Mouse (Mus musculus) ES-E14 (cell line): Measurements from ENCODE around the gene Gm10234. TPM values are rescaled to one million over a fixed set of nuclear protein-coding genes. Genes with fewer than 3 reads are reported as not detected.

ENCODE experiments used
- DNase-seq: peaks from one replicate; pipeline ENCODE4 v3.0.0-alpha.2; 2013; ENCODE audit warnings: low read depth, low spot score
- H3K27ac ChIP-seq: 2 replicates; pipeline ENCODE4 v1.5.1; 2012; ENCODE audit warnings: low read depth, mild to moderate bottlenecking, low read length, moderate library complexity, mixed read lengths; ENCODE audit not compliant: poor library complexity, insufficient read depth, severe bottlenecking
- H3K36me3 ChIP-seq: 2 replicates; pipeline ENCODE4 v1.6.1; 2012; ENCODE audit warnings: mild to moderate bottlenecking, low read length, moderate library complexity, mixed read lengths; ENCODE audit not compliant: control insufficient read depth, poor library complexity, insufficient read depth, severe bottlenecking
- H3K4me1 ChIP-seq, 2 experiments: fragments of 150-350 bp in 1 of 2; sonication (generic) in 1 of 2; 2 replicates each; pipeline ENCODE4 v1.6.1; 2012; ENCODE audit warnings: low read length in 2 of 2, mild to moderate bottlenecking in 1 of 2, mixed read lengths in 1 of 2; ENCODE audit not compliant: control insufficient read depth in 2 of 2, insufficient read depth in 2 of 2, poor library complexity in 1 of 2
- H3K4me3 ChIP-seq, 2 experiments: fragments of 150-350 bp in 1 of 2; sonication (generic) in 1 of 2; 2 replicates each; pipeline ENCODE4 v1.5.1; 2012; ENCODE audit warnings: low read length in 2 of 2, low read depth in 1 of 2, mild to moderate bottlenecking in 1 of 2, mixed read lengths in 1 of 2; ENCODE audit not compliant: insufficient read depth in 1 of 2, poor library complexity in 1 of 2, severe bottlenecking in 1 of 2
- H3K9ac ChIP-seq: 2 replicates; pipeline ENCODE4 v1.6.1; 2012; ENCODE audit warnings: low read depth, mild to moderate bottlenecking, low read length, mixed read lengths; ENCODE audit not compliant: poor library complexity, insufficient read depth, severe bottlenecking
- H3K9me3 ChIP-seq: fragments of 150-350 bp; sonication (generic); 2 replicates; pipeline ENCODE4 v1.6.1; 2012; ENCODE audit warnings: low read depth, mild to moderate bottlenecking, low read length; ENCODE audit not compliant: control insufficient read depth, insufficient read depth
- CHD2 ChIP-seq: IDR thresholded peaks from 2 replicates; pipeline ENCODE4 v1.6.1; 2014; ENCODE audit warnings: mild to moderate bottlenecking, low read depth, low read length, inconsistent platforms
- HCFC1 ChIP-seq: IDR thresholded peaks from 2 replicates; pipeline ENCODE4 v1.6.1; 2012; ENCODE audit warnings: low read length, inconsistent platforms, borderline replicate concordance; ENCODE audit not compliant: insufficient read depth
- MAFK ChIP-seq: IDR thresholded peaks from 2 replicates; pipeline ENCODE4 v1.6.1; 2014; ENCODE audit warnings: mild to moderate bottlenecking, low read depth, low read length, inconsistent platforms; ENCODE audit not compliant: insufficient read depth
- ZC3H11A ChIP-seq: IDR thresholded peaks from 2 replicates; pipeline ENCODE4 v1.6.1; 2012; ENCODE audit warnings: low read depth, mild to moderate bottlenecking, inconsistent platforms, low read length, borderline replicate concordance
- ZNF384 ChIP-seq: IDR thresholded peaks from 2 replicates; pipeline ENCODE4 v1.6.1; 2012; ENCODE audit warnings: low read depth, low read length, inconsistent platforms
- in situ Hi-C, 2 experiments: fragments of 600-800 bp; cut with MboI; formaldehyde crosslinking; loops; one replicate each; pipeline ENCODE4 v1.15.1; 2025; ENCODE audit warnings: low sequenced_read_pairs in 2 of 2, inconsistent platforms in 1 of 2; ENCODE audit not compliant: unreplicated experiment in 2 of 2
- total RNA-seq: library from RNA; depleted of rRNA; stranded (reverse); fragments of 300-350 nt; gene quantifications from 2 replicates; pipeline ENCODE4 v1.2.3, GENCODE M21; 2012; rRNA removed

Gene Gm10234
- not detected in 2 replicates for total RNA-seq

DNA sequence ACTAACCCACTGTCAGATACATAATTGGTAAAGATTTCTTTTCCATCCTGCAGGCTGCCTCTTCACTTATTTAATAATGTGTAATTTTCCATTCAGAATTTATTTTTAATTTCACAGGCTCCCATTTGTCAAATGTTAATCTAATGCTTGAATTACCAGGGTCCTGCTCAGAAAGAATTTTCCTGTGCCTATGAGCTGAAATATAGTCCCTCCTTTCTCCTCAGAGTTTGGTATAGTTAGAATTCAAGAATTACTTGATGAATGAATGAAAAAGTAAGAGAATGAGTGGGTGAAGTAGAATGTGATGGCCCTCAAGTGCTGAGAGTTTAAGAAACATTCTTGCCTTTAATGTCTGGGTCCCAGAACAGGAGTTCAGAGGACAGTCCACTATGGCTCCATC, at the start of gene Gm10234:
Gm10234 (plus strand) TSS at position 301 of the 400 bp plus-strand sequence.
- Histone ChIP-seq H3K27ac (no peak within 1 kb of the TSS), H3K36me3 (no peaks in the 10 kb centered on the region), H3K4me3 (no peak within 1 kb of the TSS), H3K9me3 (no peaks in the 10 kb centered on the region), H3K9ac (no peak within 1 kb of the TSS), H3K4me1 (no peaks in the 10 kb centered on the region)
- TF ChIP-seq ZNF384 (no peak), ZC3H11A (no peak), CHD2 (no peak), HCFC1 (no peak), MAFK (no peak)
- no peak for DNase-seq
- in situ Hi-C loops, result no loop called here

DNA sequence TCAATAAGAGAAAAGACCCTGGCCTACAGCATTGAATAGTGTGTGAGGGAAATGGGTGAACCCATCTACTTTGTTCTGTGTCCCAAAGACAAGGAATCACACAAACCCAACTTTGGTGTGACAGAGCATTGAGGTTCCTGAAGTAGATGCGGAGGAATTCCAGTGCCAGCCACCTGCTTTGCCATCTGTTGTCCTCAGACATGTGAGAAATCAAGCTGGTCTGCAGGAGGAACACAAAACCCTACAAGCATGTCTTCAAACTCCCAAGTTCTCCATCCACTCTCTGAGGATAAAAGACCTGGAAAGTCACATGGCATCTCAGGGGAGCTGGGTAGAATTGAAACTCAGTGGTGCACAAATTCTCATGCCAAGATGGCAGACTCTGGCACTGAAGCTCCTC, 44.3 kb upstream of the Gm10234 start:
- no peak overlapping the region for H3K4me3 ChIP-seq
- in situ Hi-C loops, result no loop called here
- no peak for TF ChIP-seq CHD2
- no peak for TF ChIP-seq HCFC1
- no peak for TF ChIP-seq ZNF384
- no peak for TF ChIP-seq MAFK
- no peaks in the 10 kb centered on the region for H3K9me3 ChIP-seq
- no peaks in the 10 kb centered on the region for H3K4me1 ChIP-seq
- no peaks in the 10 kb centered on the region for H3K36me3 ChIP-seq
- no peak overlapping the region for H3K9ac ChIP-seq
- no peak overlapping the region for H3K27ac ChIP-seq
- no peak for DNase-seq

DNA sequence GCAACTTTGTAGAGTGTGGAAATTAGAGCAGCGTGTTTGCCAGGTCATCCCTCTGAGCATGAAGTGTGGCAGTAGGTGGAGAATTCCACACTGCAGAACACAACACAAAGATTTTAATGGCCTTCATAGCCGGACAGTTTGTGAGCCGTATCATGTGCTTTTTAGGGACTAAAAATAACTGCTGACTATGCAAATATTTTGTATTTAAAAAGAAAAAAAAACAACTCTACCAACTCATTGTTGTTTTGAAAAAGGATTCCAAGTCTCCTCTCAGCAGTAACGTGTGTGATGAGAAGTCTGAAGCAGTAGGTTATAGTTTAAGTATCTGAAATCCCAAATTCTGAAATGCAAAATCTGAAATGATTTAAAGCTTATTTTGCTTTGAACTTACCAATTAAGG, 25.9 kb upstream of the Gm10234 start:
- no peaks in the 10 kb centered on the region for H3K4me1 ChIP-seq
- H3K9me3 ChIP-seq, result no peaks in the 10 kb centered on the region
- TF ChIP-seq HCFC1, result no peak
- no peak for TF ChIP-seq ZNF384
- peak; percentile 93 for TF ChIP-seq MAFK
- TF ChIP-seq ZC3H11A, result no peak
- no peak overlapping the region for H3K9ac ChIP-seq
- H3K36me3 ChIP-seq, result no peaks in the 10 kb centered on the region
- no peak overlapping the region for H3K27ac ChIP-seq
- in situ Hi-C loops, result no loop called here
- no peak for DNase-seq
- no peak overlapping the region for H3K4me3 ChIP-seq

DNA sequence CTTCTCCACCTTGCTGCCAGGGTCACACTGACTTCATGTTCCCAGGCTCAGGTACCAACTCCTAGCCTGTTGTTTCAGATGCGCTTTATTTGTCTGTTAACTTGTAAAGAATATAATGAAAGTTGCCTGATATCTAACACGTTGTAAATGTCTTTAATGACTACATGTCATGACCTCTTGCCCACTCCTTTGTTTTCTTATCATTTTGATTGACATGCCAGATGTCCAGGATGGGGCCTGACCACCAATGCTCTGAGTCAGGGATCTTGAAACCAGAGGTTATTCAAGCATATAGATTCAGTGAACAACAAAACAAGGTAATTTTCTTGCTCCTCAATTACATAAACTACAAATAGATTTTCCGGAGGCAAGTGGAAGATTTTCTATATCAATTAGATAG, 23.5 kb upstream of the Gm10234 start:
- no peak for TF ChIP-seq CHD2
- TF ChIP-seq ZC3H11A, result no peak
- no peak for TF ChIP-seq ZNF384
- TF ChIP-seq MAFK, result no peak
- TF ChIP-seq HCFC1, result no peak
- no peak overlapping the region for H3K4me3 ChIP-seq
- H3K4me1 ChIP-seq, result no peaks in the 10 kb centered on the region
- no peak for DNase-seq
- H3K9me3 ChIP-seq, result no peaks in the 10 kb centered on the region
- in situ Hi-C loops, result no loop called here
- no peak overlapping the region for H3K9ac ChIP-seq
- H3K27ac ChIP-seq, result no peak overlapping the region
- H3K36me3 ChIP-seq, result no peaks in the 10 kb centered on the region

DNA sequence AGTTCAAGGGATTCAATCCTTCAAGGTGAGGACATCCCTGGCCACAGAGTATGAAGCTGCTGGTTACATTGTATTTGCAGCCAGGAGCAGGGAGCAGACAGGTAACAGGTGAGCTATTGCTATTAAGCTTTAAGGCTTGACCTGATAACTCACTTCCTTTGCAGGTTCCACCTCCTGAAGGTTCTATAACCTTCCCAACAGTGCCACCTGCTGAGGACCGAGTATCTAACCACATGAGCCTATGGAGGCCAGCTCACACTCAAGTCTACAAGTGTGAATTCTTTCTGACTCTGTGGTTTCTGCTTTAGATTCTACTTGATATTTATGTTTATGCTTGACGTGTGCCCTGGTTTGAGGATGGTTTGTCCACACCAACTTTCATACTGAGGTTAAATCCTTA, 21.3 kb upstream of the Gm10234 start:
- TF ChIP-seq ZNF384 (no peak), MAFK (no peak), HCFC1 (no peak), ZC3H11A (no peak)
- in situ Hi-C loops, result no loop called here
- Histone ChIP-seq H3K27ac (no peak overlapping the region), H3K9me3 (no peaks in the 10 kb centered on the region), H3K9ac (no peak overlapping the region), H3K4me1 (no peaks in the 10 kb centered on the region), H3K4me3 (no peak overlapping the region), H3K36me3 (no peaks in the 10 kb centered on the region)
- peak; percentile 8 for DNase-seq
